Mouse (Mus musculus) heart, embryonic 14.5 days (tissue): ENCODE data around the gene Tagln. TPM values are rescaled to one million over a fixed set of nuclear protein-coding genes. Genes with fewer than 3 reads are reported as not detected.

Source experiments
- ATAC-seq: fragments of 200-750 bp; cut with Nextera tagmentation; 2 replicates; pipeline ENCODE4 v1.8.0; 2017; ENCODE audit warnings: low read depth, moderate TSS enrichment; ENCODE audit not compliant: insufficient number of reproducible peaks, insufficient read depth, low FRiP score
- H3K27ac ChIP-seq, 2 experiments: fragments of 200-500 bp in 1 of 2; fragments of 300-500 bp in 1 of 2; sonication (generic) in 1 of 2; replicated peaks in 1 of 2; 2 replicates each; pipeline ENCODE4 v1.5.1; 2012 to 2014; ENCODE audit warnings: low read depth in 2 of 2, low read length in 2 of 2, control low read depth in 1 of 2, mild to moderate bottlenecking in 1 of 2, mixed read lengths in 1 of 2; ENCODE audit not compliant: control insufficient read depth in 1 of 2, insufficient read depth in 1 of 2
- H3K27me3 ChIP-seq: fragments of 300-500 bp; sonication (generic); 2 replicates; pipeline ENCODE4 v1.6.1; 2014; ENCODE audit warnings: mild to moderate bottlenecking, low read length, control low read depth; ENCODE audit not compliant: control insufficient read depth, insufficient read depth
- H3K36me3 ChIP-seq: fragments of 300-500 bp; sonication (generic); 2 replicates; pipeline ENCODE4 v1.6.1; 2014; ENCODE audit warnings: mild to moderate bottlenecking, control low read depth, low read length, mixed read lengths; ENCODE audit not compliant: control insufficient read depth, insufficient read depth
- H3K4me1 ChIP-seq, 2 experiments: fragments of 200-500 bp in 1 of 2; fragments of 300-500 bp in 1 of 2; sonication (generic) in 1 of 2; 2 replicates each; pipeline ENCODE4 v1.6.1; 2012 to 2014; ENCODE audit warnings: low read length in 2 of 2, control low read depth in 1 of 2, mixed read lengths in 1 of 2; ENCODE audit not compliant: control insufficient read depth in 2 of 2, insufficient read depth in 2 of 2
- H3K4me2 ChIP-seq: fragments of 300-500 bp; sonication (generic); 2 replicates; pipeline ENCODE4 v1.6.1; 2014; ENCODE audit warnings: mild to moderate bottlenecking, low read length
- H3K4me3 ChIP-seq, 2 experiments: fragments of 200-500 bp in 1 of 2; fragments of 300-500 bp in 1 of 2; sonication (generic) in 1 of 2; 2 replicates each; pipeline ENCODE4 v1.5.1; 2012 to 2014; ENCODE audit warnings: low read length in 2 of 2, mild to moderate bottlenecking in 2 of 2, control low read depth in 1 of 2, low read depth in 1 of 2, moderate library complexity in 1 of 2; ENCODE audit not compliant: control insufficient read depth in 1 of 2, insufficient read depth in 1 of 2
- H3K9ac ChIP-seq: fragments of 300-500 bp; sonication (generic); 2 replicates; pipeline ENCODE4 v1.6.1; 2014; ENCODE audit warnings: mild to moderate bottlenecking, low read length
- H3K9me3 ChIP-seq: fragments of 300-500 bp; sonication (generic); 2 replicates; pipeline ENCODE4 v1.6.1; 2016; ENCODE audit warnings: low read length, control low read depth; ENCODE audit not compliant: control insufficient read depth
- whole genome bisulfite sequencing: fragments of 180-500 bp; shearing (Covaris S2); extraction: QIAGEN DNeasy Blood & Tissue Kit; methylation state at CpG from one replicate; pipeline ENCODE4 v1.1.7; 2014; 5-methylcytosine and 5-hydroxymethylcytosine counted together
- polyA plus RNA-seq: library from polyadenylated mRNA; unstranded; fragments of >200 nt; fragmentation: Nextera tagmentation; extraction: Ambion mirVana; gene quantifications from 2 replicates; pipeline ENCODE4 v1.2.1, GENCODE M21; 2014

Tagln gene
- polyA plus RNA-seq, 1 experiment from 2014 or later = 143 TPM

DNA sequence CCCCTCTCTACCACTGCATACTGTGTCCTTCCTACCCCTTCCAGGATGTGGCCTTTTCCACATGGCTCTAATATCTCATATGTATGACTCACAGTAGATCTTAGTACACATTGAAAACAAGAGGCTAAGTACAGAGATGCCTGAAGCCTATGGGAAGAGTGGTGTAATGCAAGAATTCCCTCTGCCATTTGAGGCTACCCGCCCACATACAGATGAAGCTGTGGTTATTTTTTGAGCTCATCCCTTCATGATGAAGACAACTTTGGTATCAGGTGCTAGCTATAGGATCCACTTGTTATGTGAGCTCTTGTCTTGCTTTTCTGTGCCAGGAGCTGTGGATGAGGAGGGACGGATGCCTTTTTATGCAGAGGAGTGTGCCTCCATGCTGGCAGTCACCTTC is 20.2 kb downstream of the Tagln start:
- Histone ChIP-seq H3K4me1 (no peaks in the 10 kb centered on the region), H3K36me3 (peaks cover 99% of the 10 kb centered on the region), H3K4me3 (no peak overlapping the region), H3K27me3 (no peaks in the 10 kb centered on the region), H3K9ac (no peak overlapping the region), H3K27ac (no peak overlapping the region), H3K4me2 (no peak overlapping the region), H3K9me3 (no peaks in the 10 kb centered on the region)
- ATAC-seq = no peak
- 88% methylated on average over 2 of the region's 2 CpGs for WGBS

DNA sequence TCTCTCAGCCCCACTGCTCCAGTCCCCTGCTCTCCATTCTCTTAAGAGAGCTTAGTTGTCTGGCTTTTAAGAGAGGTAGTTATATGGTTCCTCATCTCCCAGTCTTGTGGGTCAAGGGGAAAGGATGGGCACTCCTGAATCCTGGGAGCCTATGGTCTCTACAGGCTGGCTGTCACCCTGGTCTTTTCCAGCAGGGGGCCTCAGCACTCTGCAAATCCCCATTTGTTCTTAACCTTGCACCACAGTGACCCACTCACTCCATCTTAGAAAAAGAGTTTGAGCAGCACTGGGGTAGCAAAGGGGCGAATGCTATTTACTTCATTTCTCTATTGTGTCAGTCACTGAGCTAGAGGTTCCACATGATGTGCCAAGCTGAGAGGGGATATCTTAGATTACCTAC is 24.2 kb downstream of the Tagln start:
- Histone ChIP-seq H3K9ac (no peak overlapping the region), H3K4me2 (no peak overlapping the region), H3K27me3 (no peaks in the 10 kb centered on the region), H3K27ac (no peak overlapping the region), H3K9me3 (no peaks in the 10 kb centered on the region), H3K4me1 (peaks cover 0 to 8% of the 10 kb centered on the region in 2 experiments; a peak in 2 of 4 replicates), H3K36me3 (peaks cover 83% of the 10 kb centered on the region), H3K4me3 (no peak overlapping the region)
- 48% methylated on average over 1 of the region's 1 CpGs for WGBS
- ATAC-seq = no peak

DNA sequence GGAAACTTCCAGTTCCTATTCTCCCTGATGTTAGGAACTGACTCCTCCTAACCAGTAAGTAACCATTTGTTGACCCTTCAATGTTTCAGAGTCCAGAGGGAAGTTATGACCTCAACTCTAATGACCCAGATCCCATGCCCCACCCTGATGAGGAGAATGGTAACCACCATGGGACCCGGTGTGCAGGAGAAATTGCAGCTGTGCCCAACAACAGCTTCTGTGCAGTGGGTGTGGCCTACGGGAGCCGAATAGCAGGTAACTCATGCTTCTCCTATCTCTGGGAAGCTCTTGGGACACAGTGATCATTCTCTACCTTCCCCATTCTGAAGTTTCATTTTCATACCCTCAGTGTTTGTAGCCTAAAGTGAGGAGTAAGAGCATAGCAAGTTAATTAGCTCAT is 24.9 kb downstream of the Tagln start:
- Histone ChIP-seq H3K27me3 (no peaks in the 10 kb centered on the region), H3K4me3 (no peak overlapping the region), H3K36me3 (peaks cover 76% of the 10 kb centered on the region), H3K9ac (no peak overlapping the region), H3K27ac (no peak overlapping the region), H3K9me3 (no peaks in the 10 kb centered on the region), H3K4me1 (peaks cover 0 to 8% of the 10 kb centered on the region in 2 experiments; a peak in 2 of 4 replicates), H3K4me2 (no peak overlapping the region)
- ATAC-seq = no peak
- WGBS = 95% methylated on average over 3 of the region's 3 CpGs

DNA sequence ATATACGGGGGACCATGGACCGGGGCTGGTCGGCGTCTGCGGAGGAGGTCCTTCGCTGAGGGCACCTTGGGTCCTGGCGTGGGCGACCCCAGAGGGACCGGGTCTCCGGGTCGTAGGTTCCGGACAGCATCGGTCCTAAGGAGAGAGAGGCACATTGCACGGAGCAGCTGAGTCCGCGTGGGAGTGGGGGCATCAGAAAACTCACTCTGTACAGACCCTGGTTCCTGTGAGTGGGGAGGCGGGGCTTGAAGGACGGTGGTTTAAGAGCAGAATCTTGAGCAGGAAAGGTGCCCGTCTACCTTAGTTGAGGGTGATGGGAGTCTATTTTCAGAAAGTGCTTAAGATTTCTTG is 28.8 kb downstream of the Tagln start:
- no peaks in the 10 kb centered on the region for H3K9me3 ChIP-seq
- H3K4me1 ChIP-seq = peaks cover 0 to 20% of the 10 kb centered on the region in 2 experiments; a peak in 2 of 4 replicates
- H3K9ac ChIP-seq = peak overlapping the region; percentile 98
- no peaks in the 10 kb centered on the region for H3K27me3 ChIP-seq
- H3K36me3 ChIP-seq = peaks cover 52% of the 10 kb centered on the region
- peak overlapping the region; percentile 64 for H3K4me2 ChIP-seq
- 0% methylated on average over 19 of the region's 19 CpGs for WGBS
- H3K4me3 ChIP-seq = peak overlapping the region; percentile 85 to 90
- peak; percentile 17; the same call in 1 of the 2 replicates for ATAC-seq
- peak overlapping the region; percentile 4 to 99 for H3K27ac ChIP-seq

DNA sequence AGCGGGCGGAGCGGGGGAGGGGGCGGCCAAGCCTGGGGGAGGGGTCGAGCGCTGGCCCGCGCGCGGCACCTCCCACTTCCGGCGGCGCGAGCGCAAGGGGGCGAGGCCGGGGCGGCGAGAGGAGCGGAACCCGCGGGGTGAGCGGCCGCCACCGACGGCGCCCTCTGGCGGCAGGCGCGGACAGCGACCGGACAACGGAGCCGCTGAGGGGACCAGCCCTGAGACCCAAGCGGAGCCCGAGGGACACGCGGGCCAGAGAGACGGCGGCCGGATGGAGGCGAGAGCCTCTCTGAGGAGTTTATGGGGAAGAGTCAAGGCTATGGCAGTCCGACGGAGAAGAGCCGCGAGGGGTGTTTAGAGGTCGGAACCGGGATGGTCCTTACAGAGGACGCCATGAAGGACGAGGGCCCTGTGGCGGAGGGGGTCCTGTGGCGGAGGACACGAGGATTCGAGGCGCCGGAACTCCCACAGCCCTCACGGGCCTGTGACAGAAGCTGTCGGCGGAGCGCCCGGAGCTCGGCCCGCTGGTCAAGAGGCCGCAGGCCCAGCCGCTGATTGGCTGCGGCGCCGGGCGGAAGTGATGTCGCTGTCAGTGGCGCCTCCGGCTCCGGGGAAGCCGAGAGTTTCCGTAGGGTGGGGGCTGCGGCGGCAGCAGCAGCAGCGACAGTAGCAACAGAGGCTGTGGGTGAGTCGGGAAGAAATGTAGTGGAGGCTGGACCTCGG is 29.3 kb downstream of the Tagln start, which contains the start of the genes Pcsk7 and Rnf214:
TSS of gene Pcsk7 (plus strand) at position 143 of the 723 bp plus-strand sequence.
TSS of gene Rnf214 (minus strand) at position 557 of the 723 bp plus-strand sequence.
- peaks cover 52% of the 10 kb centered on the region for H3K36me3 ChIP-seq
- WGBS = under 1% methylated on average over 63 of the region's 80 CpGs
- peak; percentile 91 for ATAC-seq
- H3K27ac ChIP-seq = peak within 1 kb of the TSS; percentile 98 to 99
- peak within 1 kb of the TSS; percentile 64 for H3K4me2 ChIP-seq
- peak within 1 kb of the TSS; percentile 98 for H3K9ac ChIP-seq
- H3K9me3 ChIP-seq = no peaks in the 10 kb centered on the region
- no peaks in the 10 kb centered on the region for H3K27me3 ChIP-seq
- H3K4me3 ChIP-seq = peak within 1 kb of the TSS; percentile 85 to 90
- peaks cover 0 to 20% of the 10 kb centered on the region in 2 experiments; a peak in 2 of 4 replicates for H3K4me1 ChIP-seq

DNA sequence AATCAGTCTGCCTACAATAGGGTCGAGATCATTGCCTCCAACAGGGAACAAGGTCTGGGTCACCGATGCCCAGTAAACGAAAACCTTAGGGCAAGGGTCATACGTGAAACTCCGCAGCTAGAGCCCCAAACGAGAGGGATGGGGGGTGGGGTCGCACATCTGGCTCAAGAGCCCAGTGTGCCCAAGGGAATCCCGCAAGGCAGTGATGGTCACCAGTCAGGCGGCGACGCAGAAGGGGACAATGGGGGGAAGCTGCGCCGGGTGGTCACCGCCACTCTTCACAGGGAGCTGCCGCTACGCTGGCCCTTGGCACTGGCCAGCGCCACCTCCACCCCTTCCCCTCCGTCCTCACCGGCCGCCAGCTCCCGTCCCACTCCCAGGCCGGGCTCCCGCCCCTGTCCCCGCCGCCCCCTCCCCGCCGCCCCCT is 30.0 kb downstream of the Tagln start:
- H3K27me3 ChIP-seq = no peaks in the 10 kb centered on the region
- peaks cover 0 to 20% of the 10 kb centered on the region in 2 experiments; a peak in 2 of 4 replicates for H3K4me1 ChIP-seq
- ATAC-seq = no peak; the same call in 1 of the 2 replicates
- H3K27ac ChIP-seq = peak overlapping the region; percentile 68 to 99; a peak in 3 of 4 replicates
- peak overlapping the region; percentile 98 for H3K9ac ChIP-seq
- no peaks in the 10 kb centered on the region for H3K9me3 ChIP-seq
- WGBS = under 1% methylated on average over 15 of the region's 27 CpGs
- peak overlapping the region; percentile 64 for H3K4me2 ChIP-seq
- H3K4me3 ChIP-seq = peak overlapping the region; percentile 85 to 90
- peaks cover 46% of the 10 kb centered on the region for H3K36me3 ChIP-seq

DNA sequence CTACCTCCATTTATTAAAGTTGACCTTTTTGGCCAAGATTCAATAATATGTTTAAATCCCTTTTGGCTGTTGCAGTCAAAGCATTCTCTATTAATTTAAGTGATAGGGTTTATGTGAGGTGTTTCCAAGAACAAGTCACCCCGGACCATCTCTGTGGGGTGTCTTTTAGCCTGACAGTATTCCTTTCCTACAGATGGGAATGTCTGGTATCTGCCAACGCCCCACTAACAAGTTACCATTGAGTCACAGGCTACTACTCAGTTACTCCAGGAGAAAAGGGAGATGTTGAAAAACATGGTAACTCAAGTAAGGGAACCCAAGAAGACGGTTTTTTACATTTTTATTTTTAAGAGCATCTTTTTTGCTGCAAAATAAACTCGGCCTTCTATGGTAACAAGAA is 30.7 kb downstream of the Tagln start:
- Histone ChIP-seq H3K4me2 (peak overlapping the region; percentile 64), H3K4me3 (peak overlapping the region in 1 of 2 experiments; percentile 85; a peak in 3 of 4 replicates), H3K36me3 (peaks cover 40% of the 10 kb centered on the region), H3K9me3 (no peaks in the 10 kb centered on the region), H3K9ac (peak overlapping the region; percentile 98), H3K4me1 (peaks cover 0 to 20% of the 10 kb centered on the region in 2 experiments; a peak in 2 of 4 replicates), H3K27me3 (no peaks in the 10 kb centered on the region), H3K27ac (no peak overlapping the region)
- WGBS = 52% methylated on average over 4 of the region's 4 CpGs
- no peak for ATAC-seq
